Mouse (Mus musculus) CH12.LX (cell line): Measurements from ENCODE around the gene Olfr815. TPM values are rescaled to one million over a fixed set of nuclear protein-coding genes. Genes with fewer than 3 reads are reported as not detected.

Experiments
- DNase-seq: peaks from one replicate; pipeline ENCODE4 v3.0.0-alpha.2; 2013; ENCODE audit errors: extremely low read depth
- H3K27ac ChIP-seq: 2 replicates; pipeline ENCODE4 v1.5.1; 2012; ENCODE audit warnings: low read depth, mild to moderate bottlenecking, control low read depth, moderate library complexity; ENCODE audit not compliant: insufficient read depth
- H3K27me3 ChIP-seq: replicated peaks from 2 replicates; pipeline ENCODE3; 2012; ENCODE audit warnings: inconsistent platforms
- H3K36me3 ChIP-seq, 2 experiments: replicated peaks in 1 of 2; 2 replicates each; pipeline versions ENCODE3 to v1.6.1; 2012; ENCODE audit warnings: inconsistent platforms in 1 of 2, low read length in 1 of 2, mild to moderate bottlenecking in 1 of 2, mixed read lengths in 1 of 2, moderate library complexity in 1 of 2; ENCODE audit not compliant: control insufficient read depth in 1 of 2, insufficient read depth in 1 of 2
- H3K4me1 ChIP-seq, 2 experiments: 2 replicates each; pipeline ENCODE4 v1.6.1; 2012; ENCODE audit warnings: inconsistent platforms in 1 of 2, moderate library complexity in 1 of 2; ENCODE audit not compliant: insufficient read depth in 2 of 2, control insufficient read depth in 1 of 2
- H3K4me2 ChIP-seq: 2 replicates; pipeline ENCODE4 v1.6.1; 2012; ENCODE audit warnings: low read depth, mild to moderate bottlenecking, control low read depth; ENCODE audit not compliant: poor library complexity, insufficient read depth, severe bottlenecking
- H3K4me3 ChIP-seq, 3 experiments: fragments of 150-350 bp in 1 of 3; sonication (generic) in 1 of 3; replicated peaks in 1 of 3; 2 replicates each; pipeline versions ENCODE3 to v1.5.1; 2011 to 2012; ENCODE audit warnings: low read depth in 2 of 3, low read length in 2 of 3, mild to moderate bottlenecking in 2 of 3, moderate library complexity in 2 of 3, control low read depth in 1 of 3, improper control_type of control experiment in 1 of 3, inconsistent platforms in 1 of 3, mixed read lengths in 1 of 3; ENCODE audit not compliant: poor library complexity in 1 of 3
- H3K79me2 ChIP-seq: replicated peaks from 2 replicates; pipeline ENCODE4 v1.6.1; 2012; ENCODE audit warnings: mild to moderate bottlenecking, moderate library complexity; ENCODE audit not compliant: control insufficient read depth, poor library complexity, insufficient read depth, severe bottlenecking; ENCODE audit errors: extremely low read depth
- H3K9ac ChIP-seq: 2 replicates; pipeline ENCODE4 v1.6.1; 2012; ENCODE audit warnings: low read depth, mild to moderate bottlenecking, control low read depth, moderate library complexity; ENCODE audit not compliant: insufficient read depth
- H3K9me3 ChIP-seq: replicated peaks from 2 replicates; pipeline ENCODE3; 2012; ENCODE audit warnings: low read length, inconsistent platforms, mixed read lengths
- BHLHE40 ChIP-seq: IDR thresholded peaks from 2 replicates; pipeline ENCODE4 v1.6.1; 2011; ENCODE audit warnings: mild to moderate bottlenecking, low read depth, low read length, improper control_type of control experiment
- HCFC1 ChIP-seq: IDR thresholded peaks from 2 replicates; pipeline ENCODE4 v1.6.1; 2012; ENCODE audit warnings: low read depth, mild to moderate bottlenecking, inconsistent platforms, low read length, improper control_type of control experiment
- MAFK ChIP-seq: IDR thresholded peaks from 2 replicates; pipeline ENCODE4 v1.6.1; 2011; ENCODE audit warnings: low read length, improper control_type of control experiment; ENCODE audit not compliant: insufficient replicate concordance
- MAX ChIP-seq: IDR thresholded peaks from 2 replicates; pipeline ENCODE4 v1.6.1; 2011; ENCODE audit warnings: low read length, improper control_type of control experiment
- MAZ ChIP-seq: IDR thresholded peaks from 2 replicates; pipeline ENCODE4 v1.6.1; 2012; ENCODE audit warnings: low read depth, mild to moderate bottlenecking, inconsistent platforms, low read length, improper control_type of control experiment, moderate library complexity
- MXI1 ChIP-seq: IDR thresholded peaks from 2 replicates; pipeline ENCODE4 v1.6.1; 2011; ENCODE audit warnings: mild to moderate bottlenecking, low read depth, low read length, improper control_type of control experiment
- NRF1 ChIP-seq: IDR thresholded peaks from 2 replicates; pipeline ENCODE4 v1.6.1; 2014; ENCODE audit warnings: low read depth, mild to moderate bottlenecking, inconsistent platforms, low read length, improper control_type of control experiment, moderate library complexity
- UBTF ChIP-seq: IDR thresholded peaks from 2 replicates; pipeline ENCODE4 v1.6.1; 2012; ENCODE audit warnings: low read depth, mild to moderate bottlenecking, inconsistent platforms, low read length, improper control_type of control experiment, moderate library complexity
- USF1 ChIP-seq: IDR thresholded peaks from 2 replicates; pipeline ENCODE4 v1.6.1; 2014; ENCODE audit warnings: low read depth, mild to moderate bottlenecking, inconsistent platforms, low read length, improper control_type of control experiment
- USF2 ChIP-seq: conservative IDR thresholded peaks from 2 replicates; pipeline ENCODE4 v1.6.1; 2011; ENCODE audit warnings: low read depth, low read length, improper control_type of control experiment
- ZC3H11A ChIP-seq: IDR thresholded peaks from 2 replicates; pipeline ENCODE4 v1.6.1; 2012; ENCODE audit warnings: low read depth, mild to moderate bottlenecking, inconsistent platforms, low read length, improper control_type of control experiment
- ZMIZ1 ChIP-seq: IDR thresholded peaks from 2 replicates; pipeline ENCODE4 v1.6.1; 2012; ENCODE audit warnings: low read depth, mild to moderate bottlenecking, inconsistent platforms, low read length, improper control_type of control experiment
- ZNF384 ChIP-seq: IDR thresholded peaks from 2 replicates; pipeline ENCODE4 v1.6.1; 2012; ENCODE audit warnings: low read depth, low read length, improper control_type of control experiment, inconsistent platforms
- dilution Hi-C: fragments of 300-500 bp; cut with MboI; formaldehyde crosslinking; loops from 2 replicates; pipeline ENCODE4 v1.14.3; 2020; ENCODE audit warnings: low sequenced_read_pairs; ENCODE audit not compliant: extremely low pct_unique_long_range_greater_than_20kb, extremely low pct_ligation_motif_present
- in situ Hi-C: fragments of 300-500 bp; cut with MboI; formaldehyde crosslinking; loops from 3 replicates; pipeline ENCODE4 v1.14.3; 2019; ENCODE audit warnings: low sequenced_read_pairs, low pct_ligation_motif_present, low pct_unique_long_range_greater_than_20kb, mixed read lengths
- polyA plus RNA-seq: library from polyadenylated mRNA; unstranded; fragments of >175 nt; gene quantifications from 2 replicates; pipeline ENCODE4 v1.2.1, GENCODE M21; 2012; ENCODE audit warnings: low read depth; ENCODE audit not compliant: insufficient read length
- total RNA-seq, 2 experiments: library from RNA; depleted of rRNA; stranded (reverse); fragments of 300-350 nt in 1 of 2; fragments of >200 nt in 1 of 2; gene quantifications; 2 replicates each; pipeline ENCODE4 v1.2.3; 2012 to 2014

Gene Olfr815
- total and polyA plus RNA-seq, 3 experiments, result not detected

GRCm38 (mm10) chr10:129855067-129855466 lies 50.6 kb downstream of the Olfr815 start, which contains the start of gene Olfr813:
Gene Olfr813 (plus strand): TSS chr10:129855367.
- Histone ChIP-seq H3K4me2 (no peak within 1 kb of the TSS), H3K4me3 (no peak within 1 kb of the TSS), H3K36me3 (no peaks in the 10 kb centered on the region), H3K27ac (no peak within 1 kb of the TSS), H3K4me1 (no peaks in the 10 kb centered on the region), H3K79me2 (no peaks in the 10 kb centered on the region), H3K9me3 (no peaks in the 10 kb centered on the region), H3K27me3 (no peaks in the 10 kb centered on the region), H3K9ac (no peak within 1 kb of the TSS)
- in situ Hi-C loops (no loop called here), dilution Hi-C loops (no loop called here)
- no peak for TF ChIP-seq MAFK
- TF ChIP-seq ZNF384, result no peak
- TF ChIP-seq ZC3H11A, result no peak
- TF ChIP-seq ZMIZ1, result no peak
- TF ChIP-seq MAZ, result no peak
- no peak for TF ChIP-seq BHLHE40
- TF ChIP-seq NRF1, result no peak
- no peak for TF ChIP-seq MXI1
- no peak for TF ChIP-seq USF1
- TF ChIP-seq HCFC1, result no peak
- no peak for TF ChIP-seq UBTF
- TF ChIP-seq USF2, result no peak
- no peak for TF ChIP-seq MAX
- DNase-seq, result no peak

Other genes with a start within 250 kb of the Olfr815 start
Only the 20 nearest of the 25 such genes appear.
- not detected in 2 replicates for gene Olfr804, start 202.7 kb downstream of the Olfr815 start, total RNA-seq (2012; rRNA removed)
- not detected in 2 replicates for gene Olfr804, start 202.7 kb downstream of the Olfr815 start, total RNA-seq (2014; rRNA removed)
- not detected in 2 replicates for gene Olfr804, start 202.7 kb downstream of the Olfr815 start, polyA plus RNA-seq
- gene Olfr805, start 176.5 kb downstream of the Olfr815 start, total RNA-seq (2012; rRNA removed), result not detected in 2 replicates
- gene Olfr805, start 176.5 kb downstream of the Olfr815 start, total RNA-seq (2014; rRNA removed), result not detected in 2 replicates
- not detected in 2 replicates for gene Olfr805, start 176.5 kb downstream of the Olfr815 start, polyA plus RNA-seq
- gene Olfr806, start 163.9 kb downstream of the Olfr815 start, total RNA-seq (2012; rRNA removed), result not detected in 2 replicates
- not detected in 2 replicates for gene Olfr806, start 163.9 kb downstream of the Olfr815 start, total RNA-seq (2014; rRNA removed)
- not detected in 2 replicates for gene Olfr806, start 163.9 kb downstream of the Olfr815 start, polyA plus RNA-seq
- not detected in 2 replicates for gene Olfr807, start 148.1 kb downstream of the Olfr815 start, total RNA-seq (2012; rRNA removed)
- not detected in 2 replicates for gene Olfr807, start 148.1 kb downstream of the Olfr815 start, total RNA-seq (2014; rRNA removed)
- not detected in 2 replicates for gene Olfr807, start 148.1 kb downstream of the Olfr815 start, polyA plus RNA-seq
- not detected in 2 replicates for gene Olfr808, start 140.4 kb downstream of the Olfr815 start, total RNA-seq (2012; rRNA removed)
- gene Olfr808, start 140.4 kb downstream of the Olfr815 start, total RNA-seq (2014; rRNA removed), result not detected in 2 replicates
- not detected in 2 replicates for gene Olfr808, start 140.4 kb downstream of the Olfr815 start, polyA plus RNA-seq
- gene Olfr809, start 131.2 kb downstream of the Olfr815 start, total RNA-seq (2012; rRNA removed), result not detected in 2 replicates
- not detected in 2 replicates for gene Olfr809, start 131.2 kb downstream of the Olfr815 start, total RNA-seq (2014; rRNA removed)
- not detected in 2 replicates for gene Olfr809, start 131.2 kb downstream of the Olfr815 start, polyA plus RNA-seq
- gene Olfr810, start 111.0 kb downstream of the Olfr815 start, total RNA-seq (2012; rRNA removed), result not detected in 2 replicates
- not detected in 2 replicates for gene Olfr810, start 111.0 kb downstream of the Olfr815 start, total RNA-seq (2014; rRNA removed)
- not detected in 2 replicates for gene Olfr810, start 111.0 kb downstream of the Olfr815 start, polyA plus RNA-seq
- not detected in 2 replicates for gene Olfr811, start 101.5 kb downstream of the Olfr815 start, total RNA-seq (2012; rRNA removed)
- gene Olfr811, start 101.5 kb downstream of the Olfr815 start, total RNA-seq (2014; rRNA removed), result not detected in 2 replicates
- gene Olfr811, start 101.5 kb downstream of the Olfr815 start, polyA plus RNA-seq, result not detected in 2 replicates
- not detected in 2 replicates for gene Olfr812, start 59.8 kb downstream of the Olfr815 start, total RNA-seq (2012; rRNA removed)
- not detected in 2 replicates for gene Olfr812, start 59.8 kb downstream of the Olfr815 start, total RNA-seq (2014; rRNA removed)
- not detected in 2 replicates for gene Olfr812, start 59.8 kb downstream of the Olfr815 start, polyA plus RNA-seq
- not detected in 2 replicates for gene Olfr813, start 50.5 kb downstream of the Olfr815 start, total RNA-seq (2012; rRNA removed)
- not detected in 2 replicates for gene Olfr813, start 50.5 kb downstream of the Olfr815 start, total RNA-seq (2014; rRNA removed)
- not detected in 2 replicates for gene Olfr813, start 50.5 kb downstream of the Olfr815 start, polyA plus RNA-seq
- not detected in 2 replicates for gene Olfr814, start 26.0 kb downstream of the Olfr815 start, total RNA-seq (2012; rRNA removed)
- gene Olfr814, start 26.0 kb downstream of the Olfr815 start, total RNA-seq (2014; rRNA removed), result not detected in 2 replicates
- not detected in 2 replicates for gene Olfr814, start 26.0 kb downstream of the Olfr815 start, polyA plus RNA-seq
- not detected in 2 replicates for gene Olfr816, start 9.7 kb upstream of the Olfr815 start, total RNA-seq (2012; rRNA removed)
- gene Olfr816, start 9.7 kb upstream of the Olfr815 start, total RNA-seq (2014; rRNA removed), result not detected in 2 replicates
- gene Olfr816, start 9.7 kb upstream of the Olfr815 start, polyA plus RNA-seq, result not detected in 2 replicates
- gene Olfr818, start 43.2 kb upstream of the Olfr815 start, total RNA-seq (2012; rRNA removed), result not detected in 2 replicates
- gene Olfr818, start 43.2 kb upstream of the Olfr815 start, total RNA-seq (2014; rRNA removed), result not detected in 2 replicates
- gene Olfr818, start 43.2 kb upstream of the Olfr815 start, polyA plus RNA-seq, result not detected in 2 replicates
- gene Olfr819, start 61.4 kb upstream of the Olfr815 start, total RNA-seq (2012; rRNA removed), result not detected in 2 replicates
- gene Olfr819, start 61.4 kb upstream of the Olfr815 start, total RNA-seq (2014; rRNA removed), result not detected in 2 replicates
- gene Olfr819, start 61.4 kb upstream of the Olfr815 start, polyA plus RNA-seq, result not detected in 2 replicates
- not detected in 2 replicates for gene Olfr247, start 70.3 kb upstream of the Olfr815 start, total RNA-seq (2012; rRNA removed)
- not detected in 2 replicates for gene Olfr247, start 70.3 kb upstream of the Olfr815 start, total RNA-seq (2014; rRNA removed)
- gene Olfr247, start 70.3 kb upstream of the Olfr815 start, polyA plus RNA-seq, result not detected in 2 replicates
- gene Gm10310, start 79.2 kb upstream of the Olfr815 start, total RNA-seq (2012; rRNA removed), result not detected in 2 replicates
- gene Gm10310, start 79.2 kb upstream of the Olfr815 start, total RNA-seq (2014; rRNA removed), result not detected in 2 replicates
- not detected in 2 replicates for gene Gm10310, start 79.2 kb upstream of the Olfr815 start, polyA plus RNA-seq
- gene Olfr820, start 106.8 kb upstream of the Olfr815 start, total RNA-seq (2012; rRNA removed), result not detected in 2 replicates
- gene Olfr820, start 106.8 kb upstream of the Olfr815 start, total RNA-seq (2014; rRNA removed), result not detected in 2 replicates
- gene Olfr820, start 106.8 kb upstream of the Olfr815 start, polyA plus RNA-seq, result not detected in 2 replicates
- not detected in 2 replicates for gene Olfr821, start 124.5 kb upstream of the Olfr815 start, total RNA-seq (2012; rRNA removed)
- not detected in 2 replicates for gene Olfr821, start 124.5 kb upstream of the Olfr815 start, total RNA-seq (2014; rRNA removed)
- not detected in 2 replicates for gene Olfr821, start 124.5 kb upstream of the Olfr815 start, polyA plus RNA-seq
- not detected in 2 replicates for gene Olfr822, start 165.3 kb upstream of the Olfr815 start, total RNA-seq (2012; rRNA removed)
- not detected in 2 replicates for gene Olfr822, start 165.3 kb upstream of the Olfr815 start, total RNA-seq (2014; rRNA removed)
- gene Olfr822, start 165.3 kb upstream of the Olfr815 start, polyA plus RNA-seq, result not detected in 2 replicates
- not detected in 2 replicates for gene Olfr823, start 209.5 kb upstream of the Olfr815 start, total RNA-seq (2012; rRNA removed)
- gene Olfr823, start 209.5 kb upstream of the Olfr815 start, total RNA-seq (2014; rRNA removed), result not detected in 2 replicates
- gene Olfr823, start 209.5 kb upstream of the Olfr815 start, polyA plus RNA-seq, result not detected in 2 replicates